Mouse (Mus musculus): ENCODE data around the gene Mrps26.

GRCm38 (mm10) chr2:130589761-130590160, 26.2 kb downstream of the Mrps26 start:
- TF ChIP-seq CTCF (IDR thresholded peaks at IDR 0.05; ENCODE audit: extremely low read depth, insufficient read length, insufficient replicate concordance, low read depth, low read length): no peak
- TF ChIP-seq POLR2A (IDR thresholded peaks at IDR 0.05; ENCODE audit: low read depth, low read length): no peak

Data from small intestine, adult 2 months (tissue).